ENCODE assay signal across 8 mouse cellular contexts in genomic region chr11:98809457-98810290, GRCm38 (mm10). TPM values are rescaled to one million over a fixed set of nuclear protein-coding genes. Genes with fewer than 3 reads are reported as not detected.
DNase-seq lines count a peak whose midpoint lies in the region; ATAC-seq and TF ChIP-seq lines count a peak whose summit lies in the region.

No protein-coding gene starts in this region.

- WGBS in cerebellum, adult 2 months: under 1% methylated on average over 83 of the region's 84 CpGs
- under 1% methylated on average over 71 of the region's 84 CpGs for WGBS in forebrain, postnatal 0 days
- under 1% methylated on average over 82 of the region's 84 CpGs for WGBS in lung, embryonic 16.5 days

- no peak for TF ChIP-seq EP300 in MEL (IDR thresholded peaks at IDR 0.05; ENCODE audit: low read depth in 1 of 2, low read length in 2 of 2)

- DNase-seq in MEL (ENCODE audit: low read depth, low spot score): peak; percentile 100
- peak; percentile 99 for DNase-seq in cerebellum, adult 2 months
- DNase-seq in forebrain, postnatal 0 days: peak; percentile 99
- peak; percentile 94 for DNase-seq in layer of hippocampus, adult 9-10 months (ENCODE audit: low spot score)
- DNase-seq in ovary, postnatal 10 days (ENCODE audit: low spot score): peak; percentile 87
- peak; percentile 97 to 98 for DNase-seq in thymus, postnatal 10 days (ENCODE audit: low spot score in 2 of 2)

- H3K79me2 ChIP-seq in MEL (ENCODE audit: control insufficient read depth, insufficient read depth, low read length, poor library complexity): peaks cover 37% of the 10 kb centered on the region

- peak in 2 of 3 experiments; percentile 7 to 11; a peak in 1 of 6 replicates for TF ChIP-seq CTCF in MEL (IDR thresholded peaks at IDR 0.05 in 2 of 3, conservative IDR thresholded peaks at IDR 0.05 in 1 of 3; ENCODE audit: control insufficient read depth in 1 of 3, insufficient read depth in 1 of 3, low read depth in 2 of 3, low read length in 3 of 3, poor library complexity in 1 of 3, severe bottlenecking in 1 of 3)
- no peak for TF ChIP-seq CTCF in cerebellum, adult 2 months (IDR thresholded peaks at IDR 0.05; ENCODE audit: borderline replicate concordance, insufficient read depth, low read depth, low read length)
- peak; percentile 34; the same call in 1 of the 2 replicates for TF ChIP-seq CTCF in forebrain, postnatal 0 days (IDR thresholded peaks at IDR 0.05; ENCODE audit: low read depth)

- H3K9me3 ChIP-seq in MEL (replicated peaks; ENCODE audit: insufficient read depth, low read length): no peaks in the 10 kb centered on the region
- H3K9me3 ChIP-seq in forebrain, postnatal 0 days (ENCODE audit: low read length): no peaks in the 10 kb centered on the region
- no peaks in the 10 kb centered on the region for H3K9me3 ChIP-seq in lung, embryonic 16.5 days (ENCODE audit: control insufficient read depth, low read length)

- H3K9ac ChIP-seq in MEL (ENCODE audit: control insufficient read depth, low read depth, low read length, poor library complexity, severe bottlenecking): peak overlapping the region; percentile 93
- H3K9ac ChIP-seq in forebrain, postnatal 0 days: peak overlapping the region; percentile 97
- peak overlapping the region; percentile 95 for H3K9ac ChIP-seq in lung, embryonic 16.5 days (ENCODE audit: low read length)

- H3K4me2 ChIP-seq in forebrain, postnatal 0 days (ENCODE audit: low read depth): peak overlapping the region; percentile 69
- peak overlapping the region; percentile 86 for H3K4me2 ChIP-seq in lung, embryonic 16.5 days (ENCODE audit: low read depth, low read length)

- TF ChIP-seq POLR2A in MEL (IDR thresholded peaks at IDR 0.05; ENCODE audit: control insufficient read depth in 1 of 2, insufficient read depth in 1 of 2, low read depth in 1 of 2, low read length in 2 of 2, poor library complexity in 1 of 2): peak; percentile 94 to 97
- peak; percentile 76 for TF ChIP-seq POLR2A in cerebellum, adult 2 months (IDR thresholded peaks at IDR 0.05; ENCODE audit: borderline replicate concordance, insufficient read depth, low read length)

- peak overlapping the region; percentile 79 to 93 for H3K4me3 ChIP-seq in MEL (ENCODE audit: control insufficient read depth in 1 of 2, insufficient read depth in 1 of 2, low read depth in 2 of 2, low read length in 2 of 2)
- peak overlapping the region; percentile 79 for H3K4me3 ChIP-seq in cerebellum, adult 2 months (replicated peaks; ENCODE audit: insufficient read depth, low read depth, low read length)
- peak overlapping the region; percentile 85 for H3K4me3 ChIP-seq in forebrain, postnatal 0 days (ENCODE audit: low read depth, low read length)
- H3K4me3 ChIP-seq in lung, embryonic 16.5 days (ENCODE audit: low read length): peak overlapping the region; percentile 87

- H3K4me1 ChIP-seq in MEL (ENCODE audit: control insufficient read depth in 1 of 2, insufficient read depth in 2 of 2, low read length in 2 of 2): peaks cover 3 to 11% of the 10 kb centered on the region in 2 experiments; a peak in 3 of 4 replicates
- peaks cover 12% of the 10 kb centered on the region; the same call in 1 of the 2 replicates for H3K4me1 ChIP-seq in cerebellum, adult 2 months (ENCODE audit: control insufficient read depth, insufficient read depth, low read length)
- H3K4me1 ChIP-seq in forebrain, postnatal 0 days (ENCODE audit: insufficient read depth): peaks cover 4% of the 10 kb centered on the region; the same call in 1 of the 2 replicates
- peaks cover 11% of the 10 kb centered on the region for H3K4me1 ChIP-seq in lung, embryonic 16.5 days (replicated peaks; ENCODE audit: control insufficient read depth, insufficient read depth, low read length)

- TF ChIP-seq RAD21 in MEL (IDR thresholded peaks at IDR 0.05; ENCODE audit: low read depth, low read length): no peak

- no peaks in the 10 kb centered on the region for H3K27me3 ChIP-seq in MEL (ENCODE audit: control insufficient read depth in 1 of 2, insufficient read depth in 2 of 2, low read length in 2 of 2)
- H3K27me3 ChIP-seq in cerebellum, adult 2 months (ENCODE audit: control insufficient read depth, insufficient read depth, low read length): no peaks in the 10 kb centered on the region
- H3K27me3 ChIP-seq in forebrain, postnatal 0 days (ENCODE audit: insufficient read depth, low read length): no peaks in the 10 kb centered on the region
- no peaks in the 10 kb centered on the region for H3K27me3 ChIP-seq in lung, embryonic 16.5 days (ENCODE audit: control insufficient read depth, insufficient read depth, low read depth, low read length)

- peak; percentile 99 for ATAC-seq in forebrain, postnatal 0 days
- ATAC-seq in hematopoietic stem cell, adult 5-6 weeks (replicated peaks in 1 of 2; ENCODE audit: insufficient read depth in 1 of 2, low FRiP score in 2 of 2, low TSS enrichment in 1 of 2, low read depth in 1 of 2, poor library complexity in 2 of 2, severe bottlenecking in 2 of 2): peak; percentile 98 to 99
- peak; percentile 99 for ATAC-seq in lung, embryonic 16.5 days (ENCODE audit: low read depth)

- peaks cover 21 to 34% of the 10 kb centered on the region in 2 experiments for H3K36me3 ChIP-seq in MEL (ENCODE audit: control insufficient read depth in 1 of 2, insufficient read depth in 2 of 2, low read length in 2 of 2)
- H3K36me3 ChIP-seq in forebrain, postnatal 0 days (ENCODE audit: insufficient read depth): peaks cover 42% of the 10 kb centered on the region
- H3K36me3 ChIP-seq in lung, embryonic 16.5 days (ENCODE audit: control insufficient read depth, insufficient read depth, low read length): peaks cover 32% of the 10 kb centered on the region

- peak overlapping the region; percentile 76 for H3K27ac ChIP-seq in MEL (ENCODE audit: control insufficient read depth, low read depth, low read length)
- H3K27ac ChIP-seq in cerebellum, adult 2 months (ENCODE audit: insufficient read depth, low read length): peak overlapping the region; percentile 89
- peak overlapping the region; percentile 99 for H3K27ac ChIP-seq in forebrain, postnatal 0 days (ENCODE audit: low read depth, low read length)
- H3K27ac ChIP-seq in lung, embryonic 16.5 days (ENCODE audit: low read length): peak overlapping the region; percentile 98

TF ChIP-seq in MEL, 35 proteins besides CTCF, POLR2A, EP300 and RAD21 (continues in another document):
- peak; percentile 79; the same call in 1 of the 2 replicates for TF ChIP-seq MYC (IDR thresholded peaks at IDR 0.05; ENCODE audit: low read depth, low read length)
- no peak for TF ChIP-seq USF2 (IDR thresholded peaks at IDR 0.05; ENCODE audit: borderline replicate concordance in 1 of 2, insufficient read depth in 1 of 2, low read depth in 1 of 2, low read length in 2 of 2)
- no peak for TF ChIP-seq MAFK (IDR thresholded peaks at IDR 0.05; ENCODE audit: borderline replicate concordance, low read depth, low read length)

RNA-seq across cellular contexts. Expression of gene Casc3, which starts 5.0 kb away (rescaled TPM):
- total RNA-seq in MEL (2012; rRNA removed): 18.2 and 20.9 TPM in 2 replicates
- polyA plus RNA-seq in MEL (2012; ENCODE audit: insufficient read depth in 1 of 2, insufficient read length in 2 of 2, low read depth in 1 of 2, low replicate concordance in 2 of 2, missing spikeins in 1 of 2): 10 to 100 TPM; 58.6 to 61.0 TPM
- 55.5 TPM in 2 replicates for polyA plus RNA-seq in cerebellum, adult 2 months (2012; rRNA removed)
- 22.5 and 27.2 TPM in 2 replicates for total RNA-seq in forebrain, postnatal 0 days (2014; rRNA removed)
- 29.5 and 37.4 TPM in 2 replicates for polyA plus RNA-seq in forebrain, postnatal 0 days (2015; fragmentation: Nextera tagmentation; extraction: Ambion mirVana)
- total RNA-seq in hematopoietic stem cell, adult 5-6 weeks (2017): 22.8 and 34.9 TPM in 2 replicates
- 33.2 and 36.6 TPM in 2 replicates for polyA plus RNA-seq in lung, embryonic 16.5 days (2015; fragmentation: Nextera tagmentation; extraction: Ambion mirVana)

RNA-seq across cellular contexts. Expression of gene Msl1, which starts 14.4 kb away (rescaled TPM):
- 35.0 and 37.1 TPM in 2 replicates for total RNA-seq in MEL (2012; rRNA removed)
- polyA plus RNA-seq in MEL (2012; ENCODE audit: insufficient read depth in 1 of 2, insufficient read length in 2 of 2, low read depth in 1 of 2, low replicate concordance in 2 of 2, missing spikeins in 1 of 2): 10 to 100 TPM in 1 of 2 experiments, not detected in 1; 49.4 TPM
- polyA plus RNA-seq in cerebellum, adult 2 months (2012; rRNA removed): 99.1 and 103 TPM in 2 replicates
- 87.2 and 94.6 TPM in 2 replicates for total RNA-seq in forebrain, postnatal 0 days (2014; rRNA removed)
- polyA plus RNA-seq in forebrain, postnatal 0 days (2015; fragmentation: Nextera tagmentation; extraction: Ambion mirVana): 16.3 and 24.1 TPM in 2 replicates
- total RNA-seq in hematopoietic stem cell, adult 5-6 weeks (2017): 81.7 and 82.7 TPM in 2 replicates
- polyA plus RNA-seq in lung, embryonic 16.5 days (2015; fragmentation: Nextera tagmentation; extraction: Ambion mirVana): 19.4 and 20.3 TPM in 2 replicates

RNA-seq across cellular contexts. Expression of gene Rapgefl1, which starts 26.9 kb away (rescaled TPM):
- total RNA-seq in MEL (2012; rRNA removed): 0.46 and 0.58 TPM in 2 replicates
- 1 to 10 TPM in 1 of 2 experiments, not detected in 1; 1.4 TPM for polyA plus RNA-seq in MEL (2012; ENCODE audit: insufficient read depth in 1 of 2, insufficient read length in 2 of 2, low read depth in 1 of 2, low replicate concordance in 2 of 2, missing spikeins in 1 of 2)
- 56.8 and 58.0 TPM in 2 replicates for polyA plus RNA-seq in cerebellum, adult 2 months (2012; rRNA removed)
- 28.7 TPM in 2 replicates for total RNA-seq in forebrain, postnatal 0 days (2014; rRNA removed)
- 5.6 and 9.8 TPM in 2 replicates for polyA plus RNA-seq in forebrain, postnatal 0 days (2015; fragmentation: Nextera tagmentation; extraction: Ambion mirVana)
- total RNA-seq in hematopoietic stem cell, adult 5-6 weeks (2017): 0.40 and 0.75 TPM in 2 replicates
- 1.3 and 1.4 TPM in 2 replicates for polyA plus RNA-seq in lung, embryonic 16.5 days (2015; fragmentation: Nextera tagmentation; extraction: Ambion mirVana)

RNA-seq across cellular contexts. Expression of gene Nr1d1, which starts 34.5 kb away (rescaled TPM):
- total RNA-seq in MEL (2012; rRNA removed): 1.9 and 2.0 TPM in 2 replicates
- polyA plus RNA-seq in MEL (2012; ENCODE audit: insufficient read depth in 1 of 2, insufficient read length in 2 of 2, low read depth in 1 of 2, low replicate concordance in 2 of 2, missing spikeins in 1 of 2): 1 to 10 TPM in 1 of 2 experiments, not detected in 1; 5.6 TPM
- polyA plus RNA-seq in cerebellum, adult 2 months (2012; rRNA removed): 144 and 167 TPM in 2 replicates
- total RNA-seq in forebrain, postnatal 0 days (2014; rRNA removed): 4.5 and 6.7 TPM in 2 replicates
- 10.8 and 11.4 TPM in 2 replicates for polyA plus RNA-seq in forebrain, postnatal 0 days (2015; fragmentation: Nextera tagmentation; extraction: Ambion mirVana)
- total RNA-seq in hematopoietic stem cell, adult 5-6 weeks (2017): 0.81 and 1.8 TPM in 2 replicates
- polyA plus RNA-seq in lung, embryonic 16.5 days (2015; fragmentation: Nextera tagmentation; extraction: Ambion mirVana): 1.4 and 1.6 TPM in 2 replicates

RNA-seq across cellular contexts. Expression of gene Wipf2, which starts 53.8 kb away (rescaled TPM):
- total RNA-seq in MEL (2012; rRNA removed): 2.9 and 3.2 TPM in 2 replicates
- polyA plus RNA-seq in MEL (2012; ENCODE audit: insufficient read depth in 1 of 2, insufficient read length in 2 of 2, low read depth in 1 of 2, low replicate concordance in 2 of 2, missing spikeins in 1 of 2): 1 to 10 TPM in 1 of 2 experiments, not detected in 1; 7.1 TPM
- polyA plus RNA-seq in cerebellum, adult 2 months (2012; rRNA removed): 25.8 and 27.3 TPM in 2 replicates
- 7.1 and 8.2 TPM in 2 replicates for total RNA-seq in forebrain, postnatal 0 days (2014; rRNA removed)
- 1.6 and 3.0 TPM in 2 replicates for polyA plus RNA-seq in forebrain, postnatal 0 days (2015; fragmentation: Nextera tagmentation; extraction: Ambion mirVana)
- total RNA-seq in hematopoietic stem cell, adult 5-6 weeks (2017): 6.4 and 6.7 TPM in 2 replicates
- 4.6 and 4.8 TPM in 2 replicates for polyA plus RNA-seq in lung, embryonic 16.5 days (2015; fragmentation: Nextera tagmentation; extraction: Ambion mirVana)

Comparison
In these comparisons a context has a peak if more than half of its experiments do, and no peak if none do; other contexts are left out.
1. Peak in every context shown above with its lines: DNase-seq, ATAC-seq, H3K4me3 ChIP-seq and H3K27ac ChIP-seq.